Mouse (Mus musculus) G1E (cell line): ENCODE measurements around the gene AC124502.3. TPM values are rescaled to one million over a fixed set of nuclear protein-coding genes. Genes with fewer than 3 reads are reported as not detected.

ENCODE experiments used
- ATAC-seq: 2 replicates; pipeline ENCODE4 v1.8.0; 2016; ENCODE audit warnings: mild to moderate bottlenecking; ENCODE audit not compliant: insufficient number of reproducible peaks, poor library complexity, low FRiP score, severe bottlenecking; ENCODE audit errors: extremely low read depth
- DNase-seq: peaks from one replicate; pipeline ENCODE4 v3.0.0; 2012; ENCODE audit warnings: low spot score
- H3K27me3 ChIP-seq: 2 replicates; pipeline ENCODE4 v1.6.1; 2012; ENCODE audit warnings: mild to moderate bottlenecking, low read length, inconsistent platforms; ENCODE audit not compliant: insufficient read depth
- H3K36me3 ChIP-seq: replicated peaks from 2 replicates; pipeline ENCODE3; 2012; ENCODE audit warnings: mild to moderate bottlenecking, inconsistent platforms
- H3K4me1 ChIP-seq: 2 replicates; pipeline ENCODE4 v1.6.1; 2012; ENCODE audit warnings: low read depth, low read length, inconsistent platforms, mixed read lengths; ENCODE audit not compliant: insufficient read depth
- H3K4me3 ChIP-seq: 2 replicates; pipeline ENCODE4 v1.5.1; 2012; ENCODE audit warnings: low read depth, mild to moderate bottlenecking, inconsistent platforms, low read length, moderate library complexity, mixed read lengths
- H3K9me3 ChIP-seq: replicated peaks from 2 replicates; pipeline ENCODE4 v1.6.1; 2012; ENCODE audit warnings: inconsistent platforms
- CTCF ChIP-seq: IDR thresholded peaks from 2 replicates; pipeline ENCODE4 v1.5.1; 2012; ENCODE audit warnings: low read depth, low read length, inconsistent platforms, mixed read lengths
- GATA1 ChIP-seq: IDR thresholded peaks from 2 replicates; pipeline ENCODE4 v1.6.1; 2012; ENCODE audit warnings: borderline replicate concordance, low read length, inconsistent platforms, mixed read lengths
- GATA2 ChIP-seq: IDR thresholded peaks from 2 replicates; pipeline ENCODE4 v1.6.1; 2012; ENCODE audit warnings: low read depth, low read length, inconsistent platforms, borderline replicate concordance
- POLR2AphosphoS5 ChIP-seq: IDR thresholded peaks from 2 replicates; pipeline ENCODE4 v1.6.1; 2012; ENCODE audit warnings: low read depth, low read length, inconsistent platforms; ENCODE audit not compliant: insufficient replicate concordance
- TAL1 ChIP-seq: conservative IDR thresholded peaks from 2 replicates; pipeline ENCODE4 v1.6.1; 2012; ENCODE audit warnings: low read depth, low read length, inconsistent platforms, mixed read lengths
- polyA plus RNA-seq: library from polyadenylated mRNA; stranded (reverse); fragments of >175 nt; gene quantifications from 2 replicates; pipeline ENCODE4 v1.2.3, GENCODE M21; 2012
- total RNA-seq, 2 experiments: library from RNA; stranded (forward) in 1 of 2; stranded (reverse) in 1 of 2; fragments of 200-1000 nt in 1 of 2; fragments of >200 nt in 1 of 2; fragmentation: Nextera tagmentation in 1 of 2; gene quantifications; 2 replicates each; pipeline ENCODE4 v1.2.3; 2014 to 2017

Gene AC124502.3
- total and polyA plus RNA-seq, 3 experiments, result 0.34 to 6.6 (median 0.60) TPM

GRCm38 (mm10) chr19:5056251-5056650, 17.6 kb downstream of the AC124502.3 start:
- peaks cover 20% of the 10 kb centered on the region for H3K27me3 ChIP-seq
- TF ChIP-seq GATA1 (no peak), TAL1 (no peak), POLR2AphosphoS5 (no peak), CTCF (no peak), GATA2 (no peak)
- no peaks in the 10 kb centered on the region for H3K9me3 ChIP-seq
- H3K4me3 ChIP-seq, result no peak overlapping the region
- ATAC-seq, result no peak
- peaks cover 42% of the 10 kb centered on the region for H3K4me1 ChIP-seq
- peaks cover 13% of the 10 kb centered on the region for H3K36me3 ChIP-seq
- no peak for DNase-seq

GRCm38 (mm10) chr19:5057876-5058775, 19.4 kb downstream of the AC124502.3 start:
- DNase-seq, result no peak
- Histone ChIP-seq H3K4me3 (no peak overlapping the region), H3K36me3 (peaks cover 4% of the 10 kb centered on the region), H3K4me1 (peaks cover 44% of the 10 kb centered on the region), H3K9me3 (no peaks in the 10 kb centered on the region), H3K27me3 (peaks cover 25% of the 10 kb centered on the region)
- ATAC-seq, result no peak
- no peak for TF ChIP-seq CTCF
- no peak for TF ChIP-seq GATA1
- TF ChIP-seq POLR2AphosphoS5, result no peak
- no peak for TF ChIP-seq GATA2
- TF ChIP-seq TAL1, result no peak

GRCm38 (mm10) chr19:5058801-5059771, 20.4 kb downstream of the AC124502.3 start:
- ATAC-seq (no peak), DNase-seq (no peak)
- Histone ChIP-seq H3K4me1 (peaks cover 39% of the 10 kb centered on the region), H3K27me3 (peaks cover 25% of the 10 kb centered on the region), H3K36me3 (peaks cover 4% of the 10 kb centered on the region), H3K4me3 (no peak overlapping the region; the same call in 1 of the 2 replicates), H3K9me3 (no peaks in the 10 kb centered on the region)
- no peak for TF ChIP-seq CTCF
- TF ChIP-seq TAL1, result no peak
- TF ChIP-seq POLR2AphosphoS5, result no peak
- no peak for TF ChIP-seq GATA1
- no peak for TF ChIP-seq GATA2

GRCm38 (mm10) chr19:5060365-5061330, 22.0 kb downstream of the AC124502.3 start:
- H3K4me1 ChIP-seq, result peaks cover 39% of the 10 kb centered on the region

GRCm38 (mm10) chr19:5062041-5062440, 23.4 kb downstream of the AC124502.3 start:
- Histone ChIP-seq H3K27me3 (peaks cover 18% of the 10 kb centered on the region; the same call in 1 of the 2 replicates), H3K9me3 (no peaks in the 10 kb centered on the region), H3K4me3 (no peak overlapping the region), H3K36me3 (no peaks in the 10 kb centered on the region), H3K4me1 (peaks cover 36% of the 10 kb centered on the region)
- DNase-seq (no peak), ATAC-seq (no peak)
- TF ChIP-seq CTCF (no peak), GATA2 (no peak), GATA1 (no peak), TAL1 (no peak), POLR2AphosphoS5 (no peak)

More at GRCm38 (mm10) chr19:5060365-5061330, 22.0 kb downstream of the AC124502.3 start:
- H3K4me3 ChIP-seq, result no peak overlapping the region
- H3K9me3 ChIP-seq, result no peaks in the 10 kb centered on the region
- peaks cover 16% of the 10 kb centered on the region; the same call in 1 of the 2 replicates for H3K27me3 ChIP-seq
- TF ChIP-seq POLR2AphosphoS5, result no peak
- TF ChIP-seq GATA2, result no peak
- TF ChIP-seq GATA1, result no peak
- no peak for TF ChIP-seq CTCF
- TF ChIP-seq TAL1, result no peak
- no peak for ATAC-seq
- H3K36me3 ChIP-seq, result no peaks in the 10 kb centered on the region
- DNase-seq, result peak; percentile 42
